Mouse (Mus musculus) T-helper 1 cell (primary cell): ENCODE results near the gene Fto.

Experiments
- in situ Hi-C: fragments of 300-600 bp; cut with MboI, MseI; formaldehyde crosslinking; loops from one replicate; pipeline ENCODE4 v1.15.1; 2025; ENCODE audit warnings: high pct_unique_total_duplicates

Gene Fto

GRCm38 (mm10) chr8:91312835-91313832 is at the start of gene Fto, which contains the start of gene Rpgrip1l:
Gene Fto, plus strand, starts transcription at chr8:91313525.
Gene Rpgrip1l, minus strand, starts transcription at chr8:91313262.
- in situ Hi-C loops: loop anchor here (10.0 kb wide), 1 partner anchor 1042 kb away; the partner anchor contains the start of gene Irx5

GRCm38 (mm10) chr8:91263939-91264338 is 49.4 kb upstream of the Fto start:
- in situ Hi-C loops: loop anchor here (10.0 kb wide), 1 partner anchor 119 kb away; no protein-coding TSS in a partner anchor

- in situ Hi-C loops: loop anchor here (10.0 kb wide), 1 partner anchor 120 kb away; no protein-coding TSS in a partner anchor
Measured at GRCm38 (mm10) chr8:91264564-91264963, 48.8 kb upstream of the Fto start.

- in situ Hi-C loops: loop anchor here (5.0 to 10.0 kb wide), 2 partner anchors 38 to 125 kb away; no protein-coding TSS in a partner anchor
Measured at GRCm38 (mm10) chr8:91269374-91269958, 43.9 kb upstream of the Fto start.

GRCm38 (mm10) chr8:91273493-91273892 is 39.8 kb upstream of the Fto start:
- in situ Hi-C loops: no loop called here

GRCm38 (mm10) chr8:91276337-91276736 is 37.0 kb upstream of the Fto start:
- in situ Hi-C loops: no loop called here

GRCm38 (mm10) chr8:91278060-91278459 is 35.3 kb upstream of the Fto start:
- in situ Hi-C loops: no loop called here

- in situ Hi-C loops: no loop called here
Measured at GRCm38 (mm10) chr8:91280467-91281212, 32.7 kb upstream of the Fto start.

GRCm38 (mm10) chr8:91281545-91281944 is 31.8 kb upstream of the Fto start:
- in situ Hi-C loops: no loop called here

- in situ Hi-C loops: no loop called here
Measured at GRCm38 (mm10) chr8:91282655-91283054, 30.7 kb upstream of the Fto start.

GRCm38 (mm10) chr8:91283815-91284214 is 29.5 kb upstream of the Fto start:
- in situ Hi-C loops: no loop called here

- in situ Hi-C loops: no loop called here
Measured at GRCm38 (mm10) chr8:91286237-91286636, 27.1 kb upstream of the Fto start.

- in situ Hi-C loops: no loop called here
Measured at GRCm38 (mm10) chr8:91290576-91290975, 22.7 kb upstream of the Fto start.

GRCm38 (mm10) chr8:91295786-91296185 is 17.5 kb upstream of the Fto start:
- in situ Hi-C loops: no loop called here

- in situ Hi-C loops: no loop called here
Measured at GRCm38 (mm10) chr8:91298672-91299071, 14.7 kb upstream of the Fto start.

GRCm38 (mm10) chr8:91304481-91305386 is 8.6 kb upstream of the Fto start:
- in situ Hi-C loops: loop anchor here (5.0 kb wide), 1 partner anchor 37 kb away; no protein-coding TSS in a partner anchor

- in situ Hi-C loops: loop anchor here (10.0 kb wide), 1 partner anchor 1042 kb away; the partner anchor contains the start of gene Irx5
Measured at GRCm38 (mm10) chr8:91312342-91312741, 983 bp upstream of the Fto start.

GRCm38 (mm10) chr8:91317567-91318227 is 4.4 kb downstream of the Fto start:
- in situ Hi-C loops: loop anchor here (10.0 kb wide), 1 partner anchor 1037 kb away; the partner anchor contains the start of gene Irx5

- in situ Hi-C loops: loop anchor here (10.0 kb wide), 1 partner anchor 1036 kb away; the partner anchor contains the start of gene Irx5
Measured at GRCm38 (mm10) chr8:91318938-91319729, 5.8 kb downstream of the Fto start.
